Mouse (Mus musculus): ENCODE results near the gene Prr19.

- no peak for TF ChIP-seq CTCF (IDR thresholded peaks at IDR 0.05; ENCODE audit: low read depth)
- no peak for TF ChIP-seq EP300 (IDR thresholded peaks at IDR 0.05; ENCODE audit: low read depth)
Measured at GRCm38 (mm10) chr7:25326233-25326632, 25.0 kb downstream of the Prr19 start.
